Mouse (Mus musculus) lung, embryonic 15.5 days (tissue): ENCODE results near the gene Gm21988. TPM values are rescaled to one million over a fixed set of nuclear protein-coding genes. Genes with fewer than 3 reads are reported as not detected.

Experiments
- ATAC-seq: fragments of 200-750 bp; cut with Nextera tagmentation; 2 replicates; pipeline ENCODE4 v1.8.0; 2017; ENCODE audit warnings: moderate number of reproducible peaks, borderline replicate concordance; ENCODE audit not compliant: low FRiP score, low TSS enrichment; ENCODE audit errors: extremely low read depth
- H3K27ac ChIP-seq: fragments of 300-500 bp; sonication (generic); 2 replicates; pipeline ENCODE4 v1.5.1; 2015; ENCODE audit warnings: moderate library complexity, mild to moderate bottlenecking, inconsistent platforms
- H3K27me3 ChIP-seq: fragments of 300-500 bp; sonication (generic); 2 replicates; pipeline ENCODE4 v1.6.1; 2015; ENCODE audit warnings: inconsistent platforms
- H3K36me3 ChIP-seq: fragments of 300-500 bp; sonication (generic); 2 replicates; pipeline ENCODE4 v1.6.1; 2015; ENCODE audit warnings: inconsistent platforms
- H3K4me1 ChIP-seq: fragments of 300-500 bp; sonication (generic); 2 replicates; pipeline ENCODE4 v1.6.1; 2015; ENCODE audit warnings: inconsistent platforms
- H3K4me2 ChIP-seq: fragments of 300-500 bp; sonication (generic); 2 replicates; pipeline ENCODE4 v1.6.1; 2015; ENCODE audit warnings: inconsistent platforms, mild to moderate bottlenecking, moderate library complexity
- H3K4me3 ChIP-seq: fragments of 300-500 bp; sonication (generic); 2 replicates; pipeline ENCODE4 v1.5.1; 2015; ENCODE audit warnings: mild to moderate bottlenecking, inconsistent platforms
- H3K9ac ChIP-seq: fragments of 300-500 bp; sonication (generic); 2 replicates; pipeline ENCODE4 v1.6.1; 2015; ENCODE audit warnings: inconsistent platforms
- H3K9me3 ChIP-seq: fragments of 300-500 bp; sonication (generic); 2 replicates; pipeline ENCODE4 v1.6.1; 2016; ENCODE audit warnings: inconsistent platforms
- WGBS: fragments of 180-500 bp; shearing (Covaris S2); methylation state at CpG from one replicate; pipeline ENCODE4 v1.1.7; 2015; 5-methylcytosine and 5-hydroxymethylcytosine counted together
- polyA plus RNA-seq: library from polyadenylated mRNA; unstranded; fragments of >200 nt; fragmentation: Nextera tagmentation; extraction: Ambion mirVana; gene quantifications from 2 replicates; pipeline ENCODE4 v1.2.1, GENCODE M21; 2015

Gm21988 gene
- polyA plus RNA-seq, 1 experiment from 2014 or later = 10.8 TPM

- WGBS = 90% methylated on average over 4 of the region's 4 CpGs
- no peak overlapping the region for H3K4me2 ChIP-seq
- H3K36me3 ChIP-seq = no peaks in the 10 kb centered on the region
- no peak overlapping the region for H3K4me3 ChIP-seq
- peaks cover 20% of the 10 kb centered on the region for H3K27me3 ChIP-seq
- no peak for ATAC-seq
- no peak overlapping the region for H3K27ac ChIP-seq
- H3K9ac ChIP-seq = no peak overlapping the region
- 0 out of 2 replicates have a peak, but pooled peaks cover 14% of the 10 kb centered on the region for H3K4me1 ChIP-seq
- no peaks in the 10 kb centered on the region for H3K9me3 ChIP-seq
These were observed 19.4 kb upstream of the Gm21988 start for GRCm38 (mm10) chr11:70259035-70259434.

DNA sequence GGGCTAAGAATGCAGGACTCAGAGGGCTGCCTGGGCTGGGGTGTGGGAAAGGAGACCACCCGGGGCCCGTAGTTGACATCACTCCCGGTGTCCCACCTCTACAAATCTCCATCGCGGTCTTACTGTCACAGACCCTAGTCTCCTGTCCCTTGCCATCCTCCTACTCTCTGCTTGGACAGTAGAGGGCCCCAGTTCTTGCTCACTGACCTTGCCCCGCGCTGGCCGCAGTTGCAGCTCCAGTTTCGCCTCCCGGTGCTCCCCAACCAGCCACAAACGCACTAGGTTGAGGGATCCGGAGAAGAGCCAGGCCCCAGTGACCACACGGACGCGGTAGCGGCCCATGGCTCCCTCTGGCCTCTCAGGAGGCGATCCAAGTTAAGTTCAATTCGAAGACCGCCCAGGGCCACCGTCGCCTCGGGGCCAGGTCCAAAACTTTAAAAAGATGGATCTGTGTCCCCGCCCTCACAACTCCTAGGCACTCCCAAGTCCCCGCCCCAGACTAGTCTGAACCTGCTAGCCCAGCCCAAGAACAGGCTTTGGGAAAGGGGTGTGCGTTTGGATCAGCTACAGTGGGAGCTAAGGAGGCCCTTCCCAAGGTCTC lies 15.4 kb upstream of the Gm21988 start, which contains the start of gene Alox12:
Gene Alox12, minus strand, starts transcription at position 423 of the 601 bp plus-strand sequence.
- H3K27me3 ChIP-seq = peaks cover 49% of the 10 kb centered on the region
- H3K9ac ChIP-seq = peak within 1 kb of the TSS; percentile 42; the same call in 1 of the 2 replicates
- WGBS = 2% methylated on average over 25 of the region's 25 CpGs

GRCm38 (mm10) chr11:70254337-70254736 lies 14.7 kb upstream of the Gm21988 start:
- Histone ChIP-seq H3K4me2 (peak overlapping the region; percentile 68), H3K27ac (no peak overlapping the region), H3K9ac (peak overlapping the region; percentile 42; the same call in 1 of the 2 replicates), H3K4me3 (peak overlapping the region; percentile 40), H3K27me3 (peaks cover 49% of the 10 kb centered on the region), H3K9me3 (no peaks in the 10 kb centered on the region), H3K36me3 (no peaks in the 10 kb centered on the region), H3K4me1 (0 out of 2 replicates have a peak, but pooled peaks cover 14% of the 10 kb centered on the region)
- no peak for ATAC-seq
- 5% methylated on average over 18 of the region's 18 CpGs for WGBS

More for the DNA sequence above, 15.4 kb upstream of the Gm21988 start, which contains the start of gene Alox12:
- Histone ChIP-seq H3K36me3 (no peaks in the 10 kb centered on the region), H3K4me2 (peak within 1 kb of the TSS; percentile 68), H3K4me3 (peak within 1 kb of the TSS; percentile 40), H3K4me1 (0 out of 2 replicates have a peak, but pooled peaks cover 14% of the 10 kb centered on the region), H3K9me3 (no peaks in the 10 kb centered on the region), H3K27ac (no peak within 1 kb of the TSS)
- ATAC-seq = peak; percentile 49; the same call in 1 of the 2 replicates

DNA sequence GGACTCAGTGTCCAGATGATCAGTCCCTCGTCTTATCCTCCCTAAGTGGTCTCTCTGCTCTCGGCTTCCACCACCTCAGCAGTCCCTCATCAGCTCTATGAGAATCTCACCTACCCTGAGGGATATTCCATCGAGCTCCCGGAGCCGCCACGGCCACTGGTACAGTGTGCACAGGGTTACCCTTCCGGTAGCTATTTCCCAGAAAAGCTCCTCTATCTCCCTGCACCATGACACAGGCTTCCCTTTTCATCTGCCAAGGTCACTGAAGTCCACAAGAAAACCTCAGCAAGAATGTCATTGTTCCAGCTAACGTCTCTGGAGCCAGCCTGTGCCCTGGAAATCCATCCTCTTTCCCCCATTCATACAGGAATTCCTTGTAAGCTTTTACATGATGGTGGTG lies 12.2 kb upstream of the Gm21988 start:
- 79% methylated on average over 8 of the region's 8 CpGs for WGBS
- Histone ChIP-seq H3K9ac (no peak overlapping the region), H3K4me2 (no peak overlapping the region), H3K27ac (no peak overlapping the region), H3K9me3 (no peaks in the 10 kb centered on the region), H3K27me3 (peaks cover 50% of the 10 kb centered on the region), H3K4me1 (0 out of 2 replicates have a peak, but pooled peaks cover 14% of the 10 kb centered on the region), H3K36me3 (no peaks in the 10 kb centered on the region), H3K4me3 (no peak overlapping the region)
- ATAC-seq = no peak

GRCm38 (mm10) chr11:70250150-70250549 lies 10.5 kb upstream of the Gm21988 start:
- WGBS = 59% methylated on average over 11 of the region's 11 CpGs
- Histone ChIP-seq H3K9me3 (no peaks in the 10 kb centered on the region), H3K27me3 (peaks cover 48% of the 10 kb centered on the region), H3K4me3 (no peak overlapping the region), H3K9ac (no peak overlapping the region), H3K27ac (no peak overlapping the region), H3K4me1 (0 out of 2 replicates have a peak, but pooled peaks cover 9% of the 10 kb centered on the region), H3K4me2 (no peak overlapping the region), H3K36me3 (no peaks in the 10 kb centered on the region)
- ATAC-seq = no peak

DNA sequence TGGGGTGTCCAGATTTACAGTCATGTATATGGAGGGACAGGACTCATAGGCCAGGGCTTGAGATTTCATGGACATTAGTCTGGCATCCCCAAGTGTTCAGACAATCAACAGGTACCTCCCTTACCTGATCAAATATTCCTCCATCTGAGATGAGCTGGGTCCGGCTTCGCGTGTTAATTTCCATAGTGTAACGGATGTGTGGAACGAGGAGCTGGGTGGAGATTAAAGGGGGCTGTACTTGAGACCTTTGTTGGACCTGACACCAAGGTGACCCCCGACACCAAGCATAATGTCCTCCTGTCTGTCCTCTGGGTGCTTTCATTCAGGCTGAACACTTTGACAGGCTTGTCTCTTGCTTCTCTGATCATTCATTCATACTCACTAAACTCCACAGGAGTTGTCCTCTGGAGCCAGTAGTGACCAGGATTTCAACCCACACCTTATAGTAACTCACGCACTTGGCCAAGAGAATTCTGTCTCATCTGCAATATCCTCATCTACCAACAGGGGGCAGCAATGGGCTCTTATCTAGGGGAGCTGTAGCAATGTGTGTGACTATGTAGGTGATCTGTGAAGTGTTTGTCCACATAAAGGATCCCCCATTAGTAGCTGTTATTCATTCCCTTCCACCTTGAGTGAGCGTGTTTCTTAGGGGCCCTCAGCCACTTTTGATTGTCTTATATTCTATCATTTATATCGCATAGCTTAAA lies 7.7 kb upstream of the Gm21988 start:
- ATAC-seq = no peak
- no peaks in the 10 kb centered on the region for H3K9me3 ChIP-seq
- no peak overlapping the region for H3K4me3 ChIP-seq
- H3K27ac ChIP-seq = no peak overlapping the region
- H3K36me3 ChIP-seq = no peaks in the 10 kb centered on the region
- no peak overlapping the region for H3K4me2 ChIP-seq
- 50% methylated on average over 9 of the region's 9 CpGs for WGBS
- H3K27me3 ChIP-seq = peaks cover 20% of the 10 kb centered on the region
- no peak overlapping the region for H3K9ac ChIP-seq
- H3K4me1 ChIP-seq = no peaks in the 10 kb centered on the region

- H3K4me3 ChIP-seq = no peak overlapping the region
- no peak for ATAC-seq
- H3K9me3 ChIP-seq = no peaks in the 10 kb centered on the region
- 65% methylated on average over 11 of the region's 11 CpGs for WGBS
- no peak overlapping the region for H3K9ac ChIP-seq
- H3K4me1 ChIP-seq = peaks cover 15% of the 10 kb centered on the region
- H3K27ac ChIP-seq = no peak overlapping the region
- H3K36me3 ChIP-seq = no peaks in the 10 kb centered on the region
- H3K4me2 ChIP-seq = no peak overlapping the region
- peaks cover 9% of the 10 kb centered on the region for H3K27me3 ChIP-seq
These were observed 3.0 kb upstream of the Gm21988 start for GRCm38 (mm10) chr11:70242591-70242990.

GRCm38 (mm10) chr11:70238591-70239440 lies 814 bp downstream of the Gm21988 start:
- Histone ChIP-seq H3K27me3 (no peaks in the 10 kb centered on the region), H3K4me3 (peak overlapping the region; percentile 90), H3K9ac (peak overlapping the region; percentile 88), H3K27ac (peak overlapping the region; percentile 94), H3K4me1 (peaks cover 38% of the 10 kb centered on the region), H3K4me2 (peak overlapping the region; percentile 84), H3K9me3 (no peaks in the 10 kb centered on the region), H3K36me3 (peaks cover 11% of the 10 kb centered on the region)
- ATAC-seq = no peak
- WGBS = 9% methylated on average over 23 of the region's 23 CpGs

GRCm38 (mm10) chr11:70237457-70238167 lies 2.0 kb downstream of the Gm21988 start, which contains the start of gene 0610010K14Rik:
Gene 0610010K14Rik (minus strand): TSS chr11:70237914.
- H3K4me3 ChIP-seq = peak within 1 kb of the TSS; percentile 90
- H3K9me3 ChIP-seq = no peaks in the 10 kb centered on the region
- under 1% methylated on average over 70 of the region's 70 CpGs for WGBS
- peak within 1 kb of the TSS; percentile 94 for H3K27ac ChIP-seq
- H3K9ac ChIP-seq = peak within 1 kb of the TSS; percentile 88
- peaks cover 44% of the 10 kb centered on the region for H3K4me1 ChIP-seq
- H3K4me2 ChIP-seq = peak within 1 kb of the TSS; percentile 84
- no peaks in the 10 kb centered on the region for H3K27me3 ChIP-seq
- H3K36me3 ChIP-seq = peaks cover 11% of the 10 kb centered on the region
- ATAC-seq = peak; percentile 90

- Histone ChIP-seq H3K4me2 (peak overlapping the region; percentile 84), H3K9me3 (no peaks in the 10 kb centered on the region), H3K27ac (peak overlapping the region; percentile 94), H3K4me3 (peak overlapping the region; percentile 90), H3K9ac (peak overlapping the region; percentile 88), H3K4me1 (peaks cover 49% of the 10 kb centered on the region), H3K36me3 (peaks cover 11% of the 10 kb centered on the region), H3K27me3 (no peaks in the 10 kb centered on the region)
- WGBS = 8% methylated on average over 7 of the region's 7 CpGs
- no peak for ATAC-seq
These were observed 2.9 kb downstream of the Gm21988 start for GRCm38 (mm10) chr11:70236717-70237116.
